Mouse (Mus musculus) G1E (cell line): ENCODE results near the gene Inha. TPM values are rescaled to one million over a fixed set of nuclear protein-coding genes. Genes with fewer than 3 reads are reported as not detected.

ENCODE experiments used
- ATAC-seq: 2 replicates; pipeline ENCODE4 v1.8.0; 2016; ENCODE audit warnings: mild to moderate bottlenecking; ENCODE audit not compliant: insufficient number of reproducible peaks, poor library complexity, low FRiP score, severe bottlenecking; ENCODE audit errors: extremely low read depth
- DNase-seq: peaks from one replicate; pipeline ENCODE4 v3.0.0; 2012; ENCODE audit warnings: low spot score
- H3K27me3 ChIP-seq: 2 replicates; pipeline ENCODE4 v1.6.1; 2012; ENCODE audit warnings: mild to moderate bottlenecking, low read length, inconsistent platforms; ENCODE audit not compliant: insufficient read depth
- H3K36me3 ChIP-seq: replicated peaks from 2 replicates; pipeline ENCODE3; 2012; ENCODE audit warnings: mild to moderate bottlenecking, inconsistent platforms
- H3K4me1 ChIP-seq: 2 replicates; pipeline ENCODE4 v1.6.1; 2012; ENCODE audit warnings: low read depth, low read length, inconsistent platforms, mixed read lengths; ENCODE audit not compliant: insufficient read depth
- H3K4me3 ChIP-seq: 2 replicates; pipeline ENCODE4 v1.5.1; 2012; ENCODE audit warnings: low read depth, mild to moderate bottlenecking, inconsistent platforms, low read length, moderate library complexity, mixed read lengths
- H3K9me3 ChIP-seq: replicated peaks from 2 replicates; pipeline ENCODE4 v1.6.1; 2012; ENCODE audit warnings: inconsistent platforms
- CTCF ChIP-seq: IDR thresholded peaks from 2 replicates; pipeline ENCODE4 v1.5.1; 2012; ENCODE audit warnings: low read depth, low read length, inconsistent platforms, mixed read lengths
- GATA1 ChIP-seq: IDR thresholded peaks from 2 replicates; pipeline ENCODE4 v1.6.1; 2012; ENCODE audit warnings: borderline replicate concordance, low read length, inconsistent platforms, mixed read lengths
- GATA2 ChIP-seq: IDR thresholded peaks from 2 replicates; pipeline ENCODE4 v1.6.1; 2012; ENCODE audit warnings: low read depth, low read length, inconsistent platforms, borderline replicate concordance
- POLR2AphosphoS5 ChIP-seq: IDR thresholded peaks from 2 replicates; pipeline ENCODE4 v1.6.1; 2012; ENCODE audit warnings: low read depth, low read length, inconsistent platforms; ENCODE audit not compliant: insufficient replicate concordance
- TAL1 ChIP-seq: conservative IDR thresholded peaks from 2 replicates; pipeline ENCODE4 v1.6.1; 2012; ENCODE audit warnings: low read depth, low read length, inconsistent platforms, mixed read lengths
- polyA plus RNA-seq: library from polyadenylated mRNA; stranded (reverse); fragments of >175 nt; gene quantifications from 2 replicates; pipeline ENCODE4 v1.2.3, GENCODE M21; 2012
- total RNA-seq, 2 experiments: library from RNA; stranded (forward) in 1 of 2; stranded (reverse) in 1 of 2; fragments of 200-1000 nt in 1 of 2; fragments of >200 nt in 1 of 2; fragmentation: Nextera tagmentation in 1 of 2; gene quantifications; 2 replicates each; pipeline ENCODE4 v1.2.3; 2014 to 2017

Gene Inha
- total and polyA plus RNA-seq, 3 experiments, result not detected

- H3K4me1 ChIP-seq, result peaks cover 85% of the 10 kb centered on the region
- peaks cover 38% of the 10 kb centered on the region for H3K27me3 ChIP-seq
These were observed 43.1 kb upstream of the Inha start for GRCm38 (mm10) chr1:75463652-75464204.

GRCm38 (mm10) chr1:75467215-75467927, 39.5 kb upstream of the Inha start:
- peak; percentile 89 for DNase-seq
- H3K4me3 ChIP-seq, result no peak overlapping the region; the same call in 1 of the 2 replicates
- ATAC-seq, result no peak
- TF ChIP-seq GATA1 (no peak), CTCF (peak; percentile 82)
- H3K27me3 ChIP-seq, result peaks cover 30% of the 10 kb centered on the region
- H3K36me3 ChIP-seq, result peaks cover 23% of the 10 kb centered on the region
- no peaks in the 10 kb centered on the region; the same call in 1 of the 2 replicates for H3K9me3 ChIP-seq
- H3K4me1 ChIP-seq, result peaks cover 64% of the 10 kb centered on the region

More at GRCm38 (mm10) chr1:75463652-75464204, 43.1 kb upstream of the Inha start:
- TF ChIP-seq POLR2AphosphoS5 (no peak), CTCF (no peak), TAL1 (peak; percentile 98), GATA1 (no peak), GATA2 (peak; percentile 86; the same call in 1 of the 2 replicates)
- DNase-seq (peak; percentile 88), ATAC-seq (peak; percentile 82)
- Histone ChIP-seq H3K9me3 (peaks cover 4% of the 10 kb centered on the region), H3K36me3 (no peaks in the 10 kb centered on the region), H3K4me3 (peak overlapping the region; percentile 58; the same call in 1 of the 2 replicates)

DNA sequence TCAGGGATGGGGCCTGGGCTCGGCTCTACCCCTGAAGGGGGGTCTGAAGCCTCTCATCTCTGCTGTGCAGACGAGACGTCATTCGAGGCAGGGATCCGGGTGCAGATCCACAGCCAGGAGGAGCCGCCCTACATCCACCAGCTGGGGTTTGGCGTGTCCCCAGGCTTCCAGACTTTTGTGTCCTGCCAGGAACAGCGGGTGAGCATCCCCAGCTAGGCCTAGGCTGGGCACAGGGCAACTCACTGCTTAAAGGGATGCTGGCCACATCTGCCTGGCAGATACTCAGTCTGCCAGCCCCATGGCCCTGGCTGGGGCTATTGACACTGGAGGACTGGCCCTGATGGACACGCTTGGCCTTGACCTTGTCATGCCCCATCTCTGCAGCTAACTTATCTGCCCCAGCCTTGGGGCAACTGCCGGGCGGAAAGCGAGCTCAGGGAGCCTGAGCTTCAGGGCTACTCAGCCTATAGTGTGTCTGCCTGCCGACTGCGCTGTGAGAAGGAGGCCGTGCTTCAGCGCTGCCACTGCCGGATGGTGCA, 37.5 kb upstream of the Inha start:
- Histone ChIP-seq H3K4me1 (peaks cover 53% of the 10 kb centered on the region), H3K36me3 (peaks cover 43% of the 10 kb centered on the region), H3K27me3 (peaks cover 30% of the 10 kb centered on the region), H3K9me3 (no peaks in the 10 kb centered on the region), H3K4me3 (no peak overlapping the region)
- ATAC-seq (no peak), DNase-seq (no peak)
- TF ChIP-seq GATA2 (no peak), POLR2AphosphoS5 (no peak), GATA1 (no peak), CTCF (no peak), TAL1 (no peak)

GRCm38 (mm10) chr1:75476441-75476840, 30.4 kb upstream of the Inha start:
- ATAC-seq (no peak), DNase-seq (no peak)
- Histone ChIP-seq H3K27me3 (no peaks in the 10 kb centered on the region; the same call in 1 of the 2 replicates), H3K36me3 (peaks cover 62% of the 10 kb centered on the region), H3K4me3 (no peak overlapping the region; the same call in 1 of the 2 replicates), H3K9me3 (no peaks in the 10 kb centered on the region), H3K4me1 (peaks cover 60% of the 10 kb centered on the region)
- TF ChIP-seq GATA1, result no peak
- TF ChIP-seq TAL1, result no peak
- no peak for TF ChIP-seq POLR2AphosphoS5
- TF ChIP-seq CTCF, result no peak
- TF ChIP-seq GATA2, result no peak

DNA sequence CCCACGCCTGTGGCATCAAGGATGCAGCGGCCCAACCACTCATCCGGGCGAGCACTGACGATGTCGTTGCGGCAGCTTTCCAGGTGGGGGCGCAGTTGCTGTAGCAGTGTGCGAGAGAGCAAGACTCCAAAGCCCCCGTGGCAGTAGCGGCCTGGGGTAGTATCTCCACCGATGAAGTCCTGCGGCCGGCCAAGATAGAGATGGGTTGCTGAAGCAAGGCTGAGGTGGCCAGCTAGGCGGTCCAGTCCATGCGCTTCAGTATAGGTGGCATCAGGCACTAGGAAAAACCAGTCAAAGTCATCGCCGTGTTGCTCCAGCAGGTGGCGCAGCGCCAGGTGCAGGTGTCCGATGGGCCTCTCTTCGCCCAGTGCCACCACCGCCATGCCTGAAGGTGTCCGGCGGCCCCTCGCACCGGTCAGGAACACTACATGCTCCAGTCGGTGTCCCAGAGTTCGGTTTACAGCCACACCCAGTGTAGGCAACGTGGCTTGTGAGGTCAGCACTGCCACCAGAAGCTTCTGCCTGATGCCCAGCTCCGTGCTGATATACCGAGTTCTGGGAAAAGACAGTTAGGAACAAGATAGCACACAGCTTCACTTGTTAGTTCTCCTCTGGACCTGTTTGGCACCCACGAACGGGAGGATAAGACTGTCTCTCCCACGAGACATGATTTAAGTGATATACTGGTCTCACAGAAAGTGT, 29.5 kb upstream of the Inha start:
- TF ChIP-seq GATA1, result no peak
- peak; percentile 80 for TF ChIP-seq CTCF
- Histone ChIP-seq H3K4me1 (peaks cover 57% of the 10 kb centered on the region), H3K36me3 (peaks cover 54% of the 10 kb centered on the region), H3K9me3 (no peaks in the 10 kb centered on the region), H3K4me3 (peak overlapping the region; percentile 80), H3K27me3 (peaks cover under 1% of the 10 kb centered on the region; the same call in 1 of the 2 replicates)
- peak; percentile 22; the same call in 1 of the 2 replicates for ATAC-seq
- peak; percentile 74 for DNase-seq

GRCm38 (mm10) chr1:75477966-75478290, 28.9 kb upstream of the Inha start:
- Histone ChIP-seq H3K9me3 (no peaks in the 10 kb centered on the region), H3K27me3 (peaks cover 4% of the 10 kb centered on the region; the same call in 1 of the 2 replicates), H3K4me3 (peak overlapping the region; percentile 80), H3K36me3 (peaks cover 54% of the 10 kb centered on the region), H3K4me1 (peaks cover 59% of the 10 kb centered on the region)
- TF ChIP-seq CTCF (no peak), GATA1 (no peak), GATA2 (no peak), TAL1 (no peak), POLR2AphosphoS5 (no peak)
- DNase-seq (no peak), ATAC-seq (no peak)
